Mouse (Mus musculus): Measurements from ENCODE around the gene Fgfr3.
A peak's percentile ranks its signal among the peaks of the same experiment; 100 is the strongest.

The Fgfr3 gene

DNA sequence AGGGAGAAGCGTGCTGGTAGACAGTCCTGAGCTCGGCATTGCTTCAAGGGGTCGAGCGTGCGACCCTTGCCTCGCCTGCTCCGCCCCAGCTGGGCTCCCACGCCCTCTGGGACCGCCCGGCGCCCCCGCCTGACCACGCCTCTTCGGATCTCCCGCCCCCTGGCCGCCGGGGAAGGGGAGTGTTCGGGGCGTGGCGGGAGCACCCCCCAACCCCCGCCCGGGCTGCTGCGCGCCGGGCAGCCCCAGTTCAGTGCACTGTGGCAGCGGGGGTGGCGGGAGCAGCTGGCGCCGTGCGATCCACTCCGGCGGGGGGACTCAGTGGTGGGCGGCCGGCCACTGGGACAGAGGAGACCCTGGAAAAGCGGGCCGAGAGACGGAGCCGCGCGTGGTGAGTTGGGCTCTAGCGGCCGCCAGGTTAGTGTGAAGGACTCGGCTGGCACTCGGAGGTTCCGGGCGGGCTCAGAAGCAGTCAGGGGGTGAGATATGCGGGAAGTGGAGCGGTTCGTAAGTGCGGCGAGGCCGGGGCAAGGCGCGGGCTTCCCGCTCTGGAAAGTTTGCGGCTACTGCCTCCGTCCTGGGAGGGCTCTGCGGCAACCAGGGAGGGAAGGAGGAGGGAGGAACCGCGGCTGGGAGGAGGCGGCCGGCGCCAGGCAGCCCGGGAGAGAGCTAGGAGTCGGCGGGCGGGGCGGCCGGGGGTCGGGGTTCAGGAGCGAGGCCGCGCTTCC lies at the start of gene Fgfr3:
Gene Fgfr3 (plus strand): TSS at position 134 of the 725 bp plus-strand sequence.
- peak; percentile 77 for DNase-seq (ENCODE audit: low spot score)

DNA sequence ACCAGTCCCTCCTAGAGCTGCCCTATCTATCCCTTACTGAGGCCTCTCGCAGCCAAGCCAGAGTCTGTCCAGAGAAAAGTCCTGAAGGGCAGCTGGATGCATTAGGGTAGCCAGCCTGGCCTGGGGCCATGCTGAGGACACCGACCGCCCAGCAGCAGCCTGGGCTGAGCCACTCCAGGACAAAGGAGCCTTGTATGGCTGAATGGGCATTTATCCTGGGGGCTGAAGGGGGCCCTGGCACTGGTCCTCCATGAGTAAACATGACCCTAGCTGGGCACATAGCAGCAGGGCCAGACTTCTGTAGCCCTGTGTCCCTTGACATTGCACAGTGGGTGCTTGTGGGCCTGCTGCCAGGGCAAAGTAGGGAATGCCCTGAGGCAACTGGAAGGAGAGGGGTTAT lies 47.0 kb upstream of the Fgfr3 start:
- peak; percentile 70 for DNase-seq (ENCODE audit: low spot score)

DNA sequence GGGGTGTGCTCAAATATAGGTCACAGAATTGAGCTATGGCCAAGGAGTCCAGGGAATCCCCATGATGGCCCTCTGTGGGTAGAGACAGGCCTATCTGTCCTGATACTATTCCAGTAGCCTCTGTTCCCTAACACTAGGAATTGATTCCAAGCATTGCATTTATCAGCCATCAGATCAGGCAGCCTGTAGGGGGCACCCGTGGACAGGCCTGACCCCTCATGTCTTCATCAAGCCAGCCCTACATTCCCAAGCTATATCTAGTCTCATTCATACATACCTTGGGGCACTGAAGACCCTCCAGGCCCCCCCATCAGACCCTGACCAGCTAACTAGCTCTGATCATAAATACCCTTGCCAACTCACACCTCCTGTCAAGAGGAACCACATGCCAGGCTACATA lies 45.5 kb upstream of the Fgfr3 start:
- peak; percentile 68 for DNase-seq (ENCODE audit: low spot score)

DNA sequence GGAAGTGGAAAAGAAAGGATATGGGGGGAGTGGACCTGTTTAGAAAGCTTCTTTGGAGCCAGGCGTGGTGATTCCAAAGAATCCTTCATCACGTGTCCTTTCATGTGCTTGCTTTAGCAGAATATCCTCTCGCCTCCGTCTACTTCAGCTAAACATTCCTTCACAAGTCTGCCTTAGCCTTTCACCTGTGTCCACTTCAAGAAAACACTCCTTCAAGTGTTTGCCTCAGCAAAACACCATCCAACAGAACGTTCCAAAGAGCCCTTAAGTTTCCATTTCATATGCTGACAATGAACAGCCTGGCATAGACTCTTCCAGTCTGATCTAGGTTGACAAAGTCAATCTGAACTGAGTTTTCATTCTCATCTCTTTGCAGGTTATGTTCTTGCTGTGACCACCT lies 43.2 kb upstream of the Fgfr3 start:
- no peak for DNase-seq (ENCODE audit: low spot score)

DNA sequence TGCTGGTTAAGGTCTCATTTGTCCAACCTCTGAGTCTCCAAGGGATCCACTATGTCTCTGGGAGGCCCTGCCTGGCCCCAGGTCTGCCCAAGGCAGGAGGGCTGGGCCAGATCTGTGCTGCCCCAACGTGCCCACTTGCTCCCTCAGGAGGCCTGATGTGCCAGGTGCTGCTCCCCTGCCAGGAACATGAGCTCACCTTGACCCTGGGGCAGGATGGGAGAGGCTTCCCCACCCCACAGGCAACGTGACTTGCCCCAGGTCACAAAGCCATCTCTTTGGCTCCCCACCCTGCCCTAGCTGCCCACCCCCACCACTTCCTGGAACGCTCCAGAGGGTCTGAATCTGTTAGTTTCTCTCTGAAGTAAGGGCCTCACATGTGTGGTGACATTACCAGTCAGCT lies 40.4 kb upstream of the Fgfr3 start:
- DNase-seq (ENCODE audit: low spot score), result no peak

DNA sequence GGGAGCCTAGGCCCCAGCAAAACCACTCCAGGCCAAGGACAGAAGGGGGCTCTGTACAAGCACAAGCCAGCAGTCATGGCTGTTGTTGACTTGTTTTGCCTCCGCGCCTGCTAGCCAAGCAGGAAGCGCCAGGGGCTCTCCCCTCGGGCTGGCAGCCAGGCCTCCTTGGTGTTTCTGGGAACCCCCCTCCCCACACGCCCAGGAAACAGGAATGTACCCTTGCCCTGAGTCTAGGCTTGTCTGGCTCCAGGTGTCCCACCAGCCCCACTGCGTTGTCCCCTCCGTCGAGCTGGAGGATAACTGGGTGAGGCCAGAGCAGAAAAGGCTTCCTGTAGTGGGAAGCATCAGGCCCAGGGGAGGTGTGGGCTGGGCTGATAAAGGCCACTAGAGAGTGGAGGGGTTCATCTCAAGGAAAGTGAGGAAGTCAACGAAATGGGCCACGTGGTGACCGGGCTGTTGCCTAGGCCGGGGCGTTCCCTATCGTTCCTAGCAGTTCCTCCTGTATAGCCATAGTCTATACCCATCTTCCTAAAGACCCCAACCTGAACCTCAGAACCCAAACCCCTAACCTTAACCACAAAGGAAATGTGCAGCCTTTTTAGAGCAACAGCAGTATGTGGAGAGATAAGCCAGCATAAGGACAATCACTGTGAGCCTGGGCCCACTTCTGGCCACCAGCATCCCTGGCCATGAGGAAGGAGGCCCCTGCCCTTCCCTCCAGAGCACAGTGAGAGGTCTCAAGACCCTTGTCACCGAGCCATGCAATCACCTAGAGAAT lies 39.7 kb upstream of the Fgfr3 start:
- DNase-seq (ENCODE audit: low spot score), result no peak

DNA sequence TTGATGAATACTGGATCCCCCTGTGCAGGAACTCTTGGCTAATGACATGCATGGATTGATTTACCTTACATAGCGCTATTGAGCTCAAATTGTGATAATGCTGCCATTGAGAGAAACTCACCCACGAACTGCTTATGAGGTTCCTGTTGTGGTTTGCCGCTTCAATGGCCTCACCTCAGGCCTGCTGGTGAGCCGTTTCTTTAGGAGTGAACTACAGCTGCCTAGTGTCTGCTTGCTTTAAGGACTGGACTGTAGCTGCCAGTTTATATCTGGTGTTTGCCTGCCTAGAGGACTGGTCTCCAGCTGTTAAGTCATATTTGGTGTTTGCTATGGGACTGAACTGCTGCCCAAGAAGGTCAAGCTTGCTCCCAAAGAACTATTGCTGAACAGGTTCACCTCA lies 38.5 kb upstream of the Fgfr3 start:
- no peak for DNase-seq (ENCODE audit: low spot score)

DNA sequence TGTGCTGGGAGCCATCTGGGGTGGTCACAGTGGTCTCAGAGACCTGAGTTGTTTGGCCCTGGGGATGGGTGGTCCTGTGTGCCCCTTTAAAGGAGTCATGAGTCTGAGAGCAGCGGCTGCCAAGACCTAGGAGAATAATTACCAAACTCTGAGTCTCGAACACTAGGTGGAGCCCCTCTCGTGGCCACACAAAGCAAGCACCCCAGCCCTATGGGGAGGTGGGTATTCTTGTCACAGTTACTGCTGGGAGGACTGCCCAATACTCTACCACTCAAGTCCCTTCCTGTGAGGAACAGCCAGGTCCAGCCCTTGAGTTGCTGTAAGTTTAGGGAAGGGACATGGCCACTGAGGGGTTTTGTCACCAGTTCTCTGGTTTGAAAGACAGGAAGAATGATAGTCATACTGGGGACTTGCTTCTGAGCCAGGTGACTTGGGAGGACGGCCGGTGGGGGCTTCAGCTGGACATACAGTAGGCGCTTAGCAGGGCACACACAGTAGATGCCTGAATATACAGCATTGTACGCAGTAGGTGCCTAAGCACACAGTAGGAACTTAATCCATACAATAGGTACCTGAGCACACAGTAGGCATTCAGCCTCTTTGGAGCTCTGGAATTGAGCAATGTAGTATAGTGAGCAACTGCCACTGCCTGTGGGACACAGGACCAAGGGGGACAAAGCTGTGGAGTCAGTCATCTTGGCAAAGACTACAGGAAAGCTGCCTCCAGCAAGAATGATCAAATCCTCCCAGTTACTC lies 37.4 kb upstream of the Fgfr3 start:
- peak; percentile 63 for DNase-seq (ENCODE audit: low spot score)

DNA sequence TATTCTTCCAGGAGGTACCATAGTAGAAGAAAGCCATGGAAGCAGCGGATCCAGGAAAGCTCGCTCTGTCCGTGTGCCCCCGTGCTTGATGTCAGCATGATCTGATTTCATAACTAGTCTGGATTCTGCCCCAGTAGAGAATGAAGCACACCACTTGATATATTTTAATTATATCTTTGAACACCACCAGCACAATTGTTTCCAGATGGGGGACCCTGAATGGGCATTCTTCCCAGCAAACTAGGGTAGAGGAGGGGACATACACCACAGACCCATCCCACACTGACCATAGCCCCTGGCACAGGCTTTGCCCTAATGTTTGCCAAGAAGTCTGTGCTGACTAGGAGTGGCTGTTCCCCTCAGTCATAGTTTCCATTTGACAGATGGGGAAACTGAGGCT lies 36.5 kb upstream of the Fgfr3 start:
- no peak for DNase-seq (ENCODE audit: low spot score)

DNA sequence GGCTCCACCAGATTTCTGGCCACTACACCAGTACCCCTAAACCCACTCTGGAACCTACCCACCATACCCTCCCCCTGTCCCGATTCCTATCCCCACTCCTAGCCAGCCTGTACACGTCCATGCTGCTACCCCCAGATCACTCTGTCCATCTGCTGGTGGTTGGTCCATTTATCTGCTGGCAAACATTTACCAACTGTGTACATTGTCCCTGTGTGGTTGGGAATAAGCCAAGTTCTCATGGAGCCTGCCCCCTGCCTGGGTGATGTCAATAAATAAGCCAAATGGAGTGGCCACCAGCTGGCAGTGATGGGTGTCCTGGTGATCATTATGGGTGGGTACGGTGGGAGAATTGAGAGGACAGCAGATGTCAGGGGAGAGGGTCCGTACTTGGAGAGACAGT lies 34.3 kb upstream of the Fgfr3 start:
- DNase-seq (ENCODE audit: low spot score), result no peak

DNA sequence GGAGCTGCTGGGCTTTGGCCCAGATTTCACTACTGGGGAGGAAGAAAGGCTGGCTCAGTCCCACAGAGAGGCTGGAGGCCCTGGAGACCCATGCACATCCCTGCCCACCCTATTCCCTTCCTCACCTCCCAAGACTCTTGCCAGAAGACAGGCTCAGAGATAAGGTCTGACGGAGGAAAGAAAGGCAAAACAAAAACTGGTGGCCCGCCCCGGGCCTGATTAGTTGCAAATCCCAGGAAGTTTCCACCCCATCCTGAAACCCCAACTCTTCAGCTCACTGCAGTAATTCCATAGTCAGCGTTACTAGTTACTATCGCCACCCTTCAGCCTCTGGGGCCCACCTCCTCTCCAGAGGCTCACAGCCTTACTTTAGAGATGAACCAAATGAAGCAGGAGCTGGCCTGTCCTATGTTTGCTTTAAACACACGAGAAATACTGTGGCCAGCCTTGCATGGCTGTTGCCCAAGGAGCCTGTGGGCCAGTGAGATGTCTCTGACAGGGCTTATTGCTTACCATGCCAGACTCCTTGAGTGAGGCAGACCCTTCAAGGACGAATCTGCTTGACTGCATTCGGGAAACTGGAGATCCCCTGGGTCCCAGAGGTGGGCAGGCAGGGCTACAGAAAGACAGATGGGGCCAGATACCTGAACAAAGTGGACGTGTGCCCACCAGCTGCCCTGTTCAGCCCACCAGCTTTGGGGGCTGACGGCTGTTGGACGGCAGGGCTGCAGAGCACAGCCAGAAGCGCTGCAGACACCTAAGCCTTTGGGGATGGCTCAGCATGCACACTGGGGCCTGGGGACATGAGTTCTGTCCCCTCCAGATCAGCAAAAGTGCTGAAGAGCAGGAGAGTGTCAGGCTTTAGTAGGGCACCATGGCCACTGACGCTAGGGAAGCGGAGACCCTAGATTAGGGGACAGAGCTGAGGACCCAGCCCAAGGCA lies 32.9 kb upstream of the Fgfr3 start:
- DNase-seq (ENCODE audit: low spot score), result peak; percentile 57

DNA sequence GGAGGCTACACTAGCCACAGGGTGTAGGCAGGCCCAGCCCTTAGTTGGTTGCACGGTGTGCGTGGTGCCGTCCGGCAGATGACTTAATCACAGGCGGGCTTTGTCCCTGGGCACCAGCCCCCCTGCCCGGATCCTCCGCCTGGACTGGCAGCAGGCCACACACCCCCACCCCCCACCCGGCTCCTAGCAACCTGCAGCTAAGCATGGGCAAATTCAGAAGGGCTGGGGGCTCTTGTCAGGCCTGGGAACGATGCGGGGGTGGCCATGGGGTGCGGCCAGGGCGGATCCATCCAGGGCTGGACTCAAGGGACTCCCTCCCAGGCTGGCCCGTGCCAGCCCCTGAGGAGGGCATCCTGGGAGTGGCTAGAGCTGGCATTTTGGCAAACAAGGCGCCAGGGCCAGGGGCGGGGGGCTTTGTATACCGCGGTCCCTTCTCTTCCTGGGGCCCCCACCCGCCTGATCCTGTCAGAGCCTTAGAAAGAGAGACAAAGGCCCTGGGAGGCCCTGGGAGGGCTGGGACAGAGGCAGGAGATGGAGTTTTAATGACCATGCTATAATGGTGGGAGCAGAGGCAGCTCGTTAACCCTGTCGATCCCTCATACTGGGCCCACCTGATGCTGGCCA lies 32.1 kb upstream of the Fgfr3 start:
- DNase-seq (ENCODE audit: low spot score), result peak; percentile 95

DNA sequence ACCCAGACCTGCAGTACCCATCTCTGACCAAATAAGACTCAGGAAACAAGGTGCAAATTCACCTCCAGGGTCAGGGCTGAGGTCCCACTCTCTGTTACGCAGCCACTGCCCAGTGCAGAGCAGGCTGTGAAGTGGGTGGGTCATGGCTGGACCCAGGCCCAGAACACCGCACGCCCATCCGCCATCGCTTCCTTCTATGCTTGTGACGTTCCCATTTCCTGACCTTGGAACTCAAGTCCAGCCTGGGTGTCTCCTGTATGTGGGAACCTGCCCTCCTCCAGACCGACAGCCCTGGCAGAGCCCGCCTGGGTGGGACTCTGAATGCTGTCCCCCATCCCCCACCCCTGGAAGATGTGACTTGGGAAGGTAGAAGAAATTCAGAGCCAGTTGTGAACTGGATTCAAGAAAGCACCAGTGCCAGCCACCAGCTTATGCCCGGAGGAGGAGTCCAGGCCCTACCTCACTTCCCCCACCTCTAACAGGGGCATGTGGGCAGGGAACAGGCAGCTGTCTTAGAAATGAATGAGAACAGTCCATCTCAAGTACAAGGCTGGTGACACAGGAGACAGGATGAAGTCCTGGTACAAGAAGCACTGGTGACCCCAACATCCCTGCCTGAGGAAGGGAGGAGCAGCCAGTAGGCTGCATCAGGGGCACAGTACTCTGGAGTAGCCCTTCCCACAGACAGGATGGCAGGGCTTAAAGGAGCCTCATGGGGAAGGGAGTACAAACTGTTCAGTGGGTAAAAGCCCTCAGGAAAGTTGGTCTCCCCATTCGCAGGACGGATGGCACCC lies 31.4 kb upstream of the Fgfr3 start:
- peak; percentile 80 for DNase-seq (ENCODE audit: low spot score)

DNA sequence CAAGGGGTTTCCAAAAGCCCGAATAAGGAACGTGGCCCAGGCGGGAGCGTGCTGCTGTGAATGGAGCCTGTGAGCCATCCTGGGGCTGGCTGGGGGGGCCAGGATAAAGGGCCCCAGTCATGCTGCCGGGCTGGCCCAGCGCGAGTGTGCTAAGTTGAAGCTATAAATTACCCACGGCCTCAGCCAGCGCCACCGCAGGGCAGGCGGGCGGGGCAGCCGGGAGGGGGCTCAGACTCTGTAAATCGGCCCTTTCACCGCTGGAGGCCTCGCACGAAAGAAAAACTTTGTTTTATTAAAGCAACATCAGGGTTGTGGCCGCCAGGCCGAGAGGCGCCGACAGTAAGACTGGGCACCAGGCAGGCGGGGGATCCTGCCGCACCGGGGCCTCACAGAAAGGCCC lies 29.1 kb upstream of the Fgfr3 start:
- peak; percentile 66 for DNase-seq (ENCODE audit: low spot score)

DNA sequence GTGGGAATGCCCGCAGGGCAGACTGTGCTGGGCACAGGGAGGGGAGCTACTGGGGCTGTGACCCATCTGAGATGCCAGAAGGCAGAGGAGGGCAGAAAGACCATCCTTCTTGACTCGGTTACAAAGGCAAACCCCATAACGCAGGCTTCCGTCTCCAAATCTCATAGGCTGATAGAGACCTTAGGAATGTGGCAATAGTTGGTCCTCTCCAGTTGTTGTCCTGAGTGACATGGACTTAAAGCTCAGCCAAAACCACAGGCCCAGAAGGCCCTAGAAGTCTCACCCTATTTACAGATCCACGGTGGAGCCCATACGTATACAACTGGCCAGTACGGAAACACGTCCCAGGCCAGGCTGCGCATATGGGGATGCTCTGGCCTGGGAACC lies 27.0 kb upstream of the Fgfr3 start:
- no peak for DNase-seq (ENCODE audit: low spot score)

DNA sequence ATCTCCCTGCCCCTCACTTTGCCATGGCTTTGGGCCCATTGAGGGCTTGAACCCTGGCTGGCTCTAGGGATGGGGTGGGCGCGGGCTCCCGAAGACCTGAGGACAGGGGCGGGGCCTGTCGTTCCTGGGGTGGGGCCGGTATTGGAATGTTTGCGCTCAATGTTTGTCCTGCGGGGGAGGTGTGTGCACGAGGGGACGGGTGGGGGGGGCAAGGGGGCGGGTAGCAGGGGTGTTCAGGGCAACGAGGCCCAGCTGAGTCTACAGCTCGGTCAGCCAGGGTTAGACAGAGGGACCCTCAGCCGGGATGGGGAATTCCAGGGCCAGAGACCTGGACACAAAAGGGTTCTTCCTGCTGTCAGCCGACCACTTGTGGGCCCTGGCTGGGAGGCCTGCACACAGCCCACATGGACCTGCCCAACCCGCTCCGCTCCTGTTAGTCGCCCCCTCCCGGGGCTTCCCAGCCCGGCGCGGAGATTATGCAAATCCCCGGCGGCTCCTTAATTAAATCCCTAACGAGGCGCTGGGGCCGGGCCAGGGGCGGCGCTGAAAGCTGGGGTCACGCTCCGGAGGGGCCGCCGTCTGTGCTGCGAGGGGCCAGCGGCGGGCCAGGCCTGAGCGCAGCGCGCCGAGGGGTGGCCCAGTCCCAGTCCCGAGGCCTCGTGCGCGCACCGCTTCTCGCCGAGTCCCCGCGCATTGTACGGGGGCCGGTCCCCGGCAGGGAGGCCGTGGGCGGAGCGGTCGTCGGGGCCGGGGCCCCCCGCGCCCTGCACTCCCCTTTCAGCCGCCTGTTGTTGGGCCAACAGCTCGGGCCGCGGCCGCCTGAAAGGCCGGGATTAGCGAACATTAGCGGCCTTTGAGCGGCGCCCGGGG lies 26.4 kb upstream of the Fgfr3 start:
- DNase-seq (ENCODE audit: low spot score), result peak; percentile 79

DNA sequence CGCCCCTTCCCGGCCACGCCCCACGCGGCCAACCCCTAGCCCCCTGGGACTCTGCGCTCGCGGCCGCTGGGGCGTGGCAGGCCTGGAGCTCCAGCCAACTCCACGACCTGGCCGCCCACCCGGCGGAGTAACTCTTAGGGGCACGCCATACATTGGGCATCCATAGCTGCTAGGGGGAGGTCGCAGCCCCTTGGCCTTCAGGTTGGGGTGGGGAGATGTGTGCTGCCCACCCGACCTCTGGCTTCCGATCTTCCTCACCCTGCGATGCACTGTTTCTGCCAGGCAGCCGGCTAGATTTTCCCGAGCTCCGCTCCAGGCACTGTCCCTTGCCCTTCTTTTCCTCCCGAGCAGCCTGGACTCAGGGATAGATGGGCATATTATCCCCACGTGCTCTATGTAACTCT lies 25.8 kb upstream of the Fgfr3 start:
- peak; percentile 90 for DNase-seq (ENCODE audit: low spot score)

DNA sequence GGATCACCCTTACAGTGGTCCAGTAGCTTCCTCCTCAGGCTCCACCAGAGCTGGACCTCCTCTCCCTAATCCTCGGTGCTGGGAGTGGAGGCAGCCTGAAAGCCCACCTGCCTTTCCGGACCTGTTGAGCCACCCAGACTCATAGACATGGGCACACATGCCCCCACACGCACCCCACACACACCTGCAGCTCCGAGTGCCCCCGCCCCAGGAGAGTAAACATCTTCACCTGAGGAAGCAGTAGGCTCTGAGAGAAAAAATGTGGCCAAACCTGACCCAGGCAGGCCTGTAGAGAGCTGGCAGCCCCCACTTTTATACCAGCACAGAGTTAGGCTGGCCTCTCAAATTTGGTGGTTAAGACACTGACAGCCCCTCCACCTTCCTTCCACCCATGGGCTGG lies 25.0 kb upstream of the Fgfr3 start:
- no peak for DNase-seq (ENCODE audit: low spot score)

DNA sequence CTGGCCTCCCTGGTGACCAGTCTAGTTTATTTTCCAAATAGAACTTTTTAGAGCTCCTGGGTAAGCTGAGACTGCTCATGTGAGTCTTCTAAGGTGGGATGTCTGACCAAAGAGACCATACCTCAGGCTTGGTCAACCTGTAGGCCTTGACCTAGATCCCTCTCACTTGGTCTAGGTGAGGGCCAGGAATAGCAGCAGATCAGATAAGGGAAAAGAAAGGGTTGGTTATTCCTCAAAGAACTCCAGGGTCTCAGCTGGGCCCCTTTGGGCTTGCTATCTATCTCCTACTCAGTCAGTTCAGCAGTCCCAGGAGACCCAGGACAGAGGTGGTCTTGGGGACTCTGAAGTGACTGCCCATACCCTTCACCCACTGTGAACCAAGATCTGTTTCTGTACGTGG lies 23.9 kb upstream of the Fgfr3 start:
- no peak for DNase-seq (ENCODE audit: low spot score)

All from MN1 (cell line).